Mouse (Mus musculus) central nervous system, embryonic 14 days (tissue): ENCODE data around the gene Arrdc1. TPM values are rescaled to one million over a fixed set of nuclear protein-coding genes. Genes with fewer than 3 reads are reported as not detected.

Experiments used
- polyA plus RNA-seq: library from polyadenylated mRNA; depleted of rRNA; stranded (reverse); fragments of >200 nt; gene quantifications from 2 replicates; pipeline ENCODE4 v1.2.3, GENCODE M21; 2012; rRNA removed

Arrdc1 gene
- 56.1 and 59.7 TPM in 2 replicates for polyA plus RNA-seq

GRCm38 (mm10) chr2:24935057-24935796 is at the start of gene Arrdc1:
Gene Arrdc1, minus strand, starts transcription at chr2:24935252.

GRCm38 (mm10) chr2:24975704-24976297 is 40.7 kb upstream of the Arrdc1 start, which contains the start of gene Pnpla7:
Gene Pnpla7, plus strand, starts transcription at chr2:24976033.

GRCm38 (mm10) chr2:24974906-24975703 is 40.1 kb upstream of the Arrdc1 start, which contains the start of gene Mrpl41:
Gene Mrpl41, minus strand, starts transcription at chr2:24975098.

GRCm38 (mm10) chr2:24962304-24963000 is 27.4 kb upstream of the Arrdc1 start, which contains the start of gene Dph7:
Gene Dph7, plus strand, starts transcription at chr2:24962400.

GRCm38 (mm10) chr2:24949421-24950188 is 14.6 kb upstream of the Arrdc1 start, which contains the start of gene Zmynd19:
Gene Zmynd19, plus strand, starts transcription at chr2:24949792.

GRCm38 (mm10) chr2:24918930-24919838 is 15.9 kb downstream of the Arrdc1 start, which contains the start of gene Ehmt1:
Gene Ehmt1, minus strand, starts transcription at chr2:24919614.

Other genes with a start within 250 kb of the Arrdc1 start
- gene Cacna1b, start 172.1 kb downstream of the Arrdc1 start, polyA plus RNA-seq, result 43.4 and 59.1 TPM in 2 replicates
- 121 and 131 TPM in 2 replicates for gene Ehmt1, start 15.6 kb downstream of the Arrdc1 start, polyA plus RNA-seq
- gene Zmynd19, start 14.5 kb upstream of the Arrdc1 start, polyA plus RNA-seq, result 37.8 and 41.6 TPM in 2 replicates
- gene Dph7, start 27.1 kb upstream of the Arrdc1 start, polyA plus RNA-seq, result 36.8 TPM in 2 replicates
- gene Mrpl41, start 39.8 kb upstream of the Arrdc1 start, polyA plus RNA-seq, result 109 and 115 TPM in 2 replicates
- gene Pnpla7, start 40.8 kb upstream of the Arrdc1 start, polyA plus RNA-seq, result 6.6 and 6.9 TPM in 2 replicates
- gene Nsmf, start 119.1 kb upstream of the Arrdc1 start, polyA plus RNA-seq, result 192 and 216 TPM in 2 replicates
- 0.07 TPM in 1 of 2 replicates, not detected in the other for gene Entpd8, start 145.1 kb upstream of the Arrdc1 start, polyA plus RNA-seq
- gene Noxa1, start 159.9 kb upstream of the Arrdc1 start, polyA plus RNA-seq, result 0.24 TPM in 1 of 2 replicates, not detected in the other
- gene Nrarp, start 245.5 kb upstream of the Arrdc1 start, polyA plus RNA-seq, result 37.0 and 53.2 TPM in 2 replicates